Mouse (Mus musculus): ENCODE data around the gene Zfand5. TPM values are rescaled to one million over a fixed set of nuclear protein-coding genes. Genes with fewer than 3 reads are reported as not detected.

Zfand5 gene
- polyA plus RNA-seq, 1 experiment from 2014 or later = 109 TPM

DNA sequence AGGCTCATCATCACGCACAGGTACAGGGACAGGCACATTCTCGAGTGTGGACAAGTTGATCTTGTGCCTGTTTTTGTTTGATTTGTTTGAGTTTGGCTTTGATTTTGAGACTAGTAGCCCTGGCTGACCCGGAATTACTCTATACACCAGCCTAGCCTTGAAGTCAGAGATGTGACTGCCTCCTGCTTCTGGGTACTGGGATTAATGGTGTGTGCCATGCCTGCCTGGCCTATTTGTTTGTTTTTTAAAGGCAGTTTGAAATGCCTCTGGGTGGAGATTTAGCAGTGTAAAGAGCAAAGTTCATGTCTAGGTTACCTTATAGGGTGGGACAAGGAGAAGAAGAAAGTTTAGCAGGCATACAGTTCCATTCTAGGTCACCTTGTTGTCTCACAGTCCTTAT is 43.6 kb downstream of the Zfand5 start:
- whole genome bisulfite sequencing = 63% methylated on average over 3 of the region's 3 CpGs
- no peak for ATAC-seq
- no peak for DNase-seq (ENCODE audit: low spot score)
- H3K4me1 ChIP-seq (ENCODE audit: insufficient read depth, low read depth, low read length) = no peaks in the 10 kb centered on the region
- no peak overlapping the region for H3K9ac ChIP-seq (replicated peaks; ENCODE audit: low read depth)
- H3K4me3 ChIP-seq (ENCODE audit: low read depth, low read length) = no peak overlapping the region
- no peaks in the 10 kb centered on the region for H3K9me3 ChIP-seq (ENCODE audit: low read length)
- TF ChIP-seq CTCF (IDR thresholded peaks at IDR 0.05) (no peak), EP300 (IDR thresholded peaks at IDR 0.05) (no peak)
- no peaks in the 10 kb centered on the region for H3K27me3 ChIP-seq (replicated peaks; ENCODE audit: insufficient read depth, low read length)
- no peak overlapping the region for H3K4me2 ChIP-seq (replicated peaks; ENCODE audit: low read depth, low read length)
- no peak overlapping the region for H3K27ac ChIP-seq (ENCODE audit: low read length)
- H3K36me3 ChIP-seq (ENCODE audit: insufficient read depth, low read length) = no peaks in the 10 kb centered on the region

DNA sequence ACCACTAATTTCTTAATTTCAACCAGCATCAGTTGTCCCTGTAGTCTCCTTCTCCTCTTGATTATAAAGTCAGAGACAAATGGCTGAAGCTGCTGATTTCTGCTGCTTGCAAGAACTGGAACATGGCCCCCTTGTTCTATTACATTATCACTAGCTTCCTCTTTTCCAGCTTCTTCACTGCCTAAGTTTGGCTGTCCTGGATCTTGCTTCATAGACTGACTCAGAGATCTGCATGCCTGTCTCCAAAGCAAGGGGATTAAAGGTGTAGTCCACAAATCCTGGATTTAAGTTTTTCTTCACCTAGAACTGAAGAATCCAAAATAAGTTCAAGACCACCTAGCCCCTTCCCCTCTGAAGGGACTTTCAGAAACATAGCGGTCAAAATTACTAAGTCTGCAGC is 47.5 kb downstream of the Zfand5 start:
- no peak for ATAC-seq
- Histone ChIP-seq H3K4me2 (replicated peaks; ENCODE audit: low read depth, low read length) (no peak overlapping the region), H3K36me3 (ENCODE audit: insufficient read depth, low read length) (no peaks in the 10 kb centered on the region), H3K4me3 (ENCODE audit: low read depth, low read length) (no peak overlapping the region), H3K9ac (replicated peaks; ENCODE audit: low read depth) (no peak overlapping the region), H3K27ac (ENCODE audit: low read length) (no peak overlapping the region), H3K4me1 (ENCODE audit: insufficient read depth, low read depth, low read length) (no peaks in the 10 kb centered on the region), H3K9me3 (ENCODE audit: low read length) (no peaks in the 10 kb centered on the region), H3K27me3 (replicated peaks; ENCODE audit: insufficient read depth, low read length) (no peaks in the 10 kb centered on the region)
- no peak for DNase-seq (ENCODE audit: low spot score)
- TF ChIP-seq CTCF (IDR thresholded peaks at IDR 0.05) (no peak), EP300 (IDR thresholded peaks at IDR 0.05) (no peak)
- 91% methylated on average over 1 of the region's 1 CpGs for WGBS

DNA sequence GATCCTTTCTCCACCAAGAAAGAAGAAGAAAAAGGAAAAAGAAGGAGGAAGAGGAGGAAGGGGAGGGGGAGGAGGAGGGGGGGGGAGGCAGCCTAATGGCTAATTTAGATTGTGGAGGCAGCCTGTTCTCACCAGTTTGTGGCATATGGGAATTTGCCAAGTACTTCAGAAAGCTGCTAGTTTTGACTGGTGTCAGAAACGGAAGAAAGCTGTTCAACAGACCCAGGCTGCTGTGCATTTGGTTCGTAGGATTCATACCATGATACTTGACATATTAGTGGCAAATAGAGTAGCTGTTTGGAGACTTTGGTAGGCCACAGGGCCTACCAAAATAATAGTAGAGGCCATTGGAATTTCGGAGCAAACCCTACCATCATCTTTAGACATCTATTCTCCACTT is 53.3 kb downstream of the Zfand5 start:
- H3K9ac ChIP-seq (replicated peaks; ENCODE audit: low read depth) = no peak overlapping the region
- WGBS = 59% methylated on average over 3 of the region's 3 CpGs
- no peak for ATAC-seq

DNA sequence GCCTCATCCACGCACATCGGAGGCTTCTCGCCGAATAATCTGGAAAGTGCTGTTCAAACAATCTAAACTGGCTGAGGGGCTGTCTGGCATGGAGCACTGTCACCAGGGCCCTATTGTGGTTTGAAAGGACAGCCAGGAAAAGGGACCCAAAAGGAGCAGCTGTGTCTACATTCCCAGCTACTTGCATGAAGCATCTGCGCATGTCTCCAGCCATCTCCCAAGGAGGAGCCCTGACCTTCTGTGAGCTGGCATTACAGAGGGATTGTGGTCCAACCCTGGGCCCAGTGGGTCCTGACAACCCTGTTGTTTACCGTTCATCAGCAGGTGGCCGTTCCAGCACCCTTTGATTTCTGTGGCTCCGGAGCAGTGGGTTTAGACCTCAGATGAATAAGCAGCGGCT is 56.9 kb downstream of the Zfand5 start:
- 65% methylated on average over 9 of the region's 9 CpGs for WGBS
- TF ChIP-seq CTCF (IDR thresholded peaks at IDR 0.05) (no peak), EP300 (IDR thresholded peaks at IDR 0.05) (no peak)
- no peak overlapping the region for H3K4me2 ChIP-seq (replicated peaks; ENCODE audit: low read depth, low read length)
- no peak overlapping the region for H3K27ac ChIP-seq (ENCODE audit: low read length)
- H3K36me3 ChIP-seq (ENCODE audit: insufficient read depth, low read length) = no peaks in the 10 kb centered on the region
- no peak for ATAC-seq
- H3K9ac ChIP-seq (replicated peaks; ENCODE audit: low read depth) = no peak overlapping the region
- no peak overlapping the region for H3K4me3 ChIP-seq (ENCODE audit: low read depth, low read length)
- DNase-seq (ENCODE audit: low spot score) = no peak
- no peaks in the 10 kb centered on the region for H3K9me3 ChIP-seq (ENCODE audit: low read length)
- H3K4me1 ChIP-seq (ENCODE audit: insufficient read depth, low read depth, low read length) = no peaks in the 10 kb centered on the region
- no peaks in the 10 kb centered on the region for H3K27me3 ChIP-seq (replicated peaks; ENCODE audit: insufficient read depth, low read length)

More for the DNA sequence above, 53.3 kb downstream of the Zfand5 start:
- no peaks in the 10 kb centered on the region for H3K36me3 ChIP-seq (ENCODE audit: insufficient read depth, low read length)
- H3K4me2 ChIP-seq (replicated peaks; ENCODE audit: low read depth, low read length) = no peak overlapping the region
- no peaks in the 10 kb centered on the region for H3K9me3 ChIP-seq (ENCODE audit: low read length)
- no peaks in the 10 kb centered on the region for H3K4me1 ChIP-seq (ENCODE audit: insufficient read depth, low read depth, low read length)
- H3K4me3 ChIP-seq (ENCODE audit: low read depth, low read length) = no peak overlapping the region
- no peaks in the 10 kb centered on the region for H3K27me3 ChIP-seq (replicated peaks; ENCODE audit: insufficient read depth, low read length)
- H3K27ac ChIP-seq (ENCODE audit: low read length) = no peak overlapping the region
- DNase-seq (ENCODE audit: low spot score) = peak; percentile 40
- TF ChIP-seq EP300 (IDR thresholded peaks at IDR 0.05) (no peak), CTCF (IDR thresholded peaks at IDR 0.05) (no peak)

DNA sequence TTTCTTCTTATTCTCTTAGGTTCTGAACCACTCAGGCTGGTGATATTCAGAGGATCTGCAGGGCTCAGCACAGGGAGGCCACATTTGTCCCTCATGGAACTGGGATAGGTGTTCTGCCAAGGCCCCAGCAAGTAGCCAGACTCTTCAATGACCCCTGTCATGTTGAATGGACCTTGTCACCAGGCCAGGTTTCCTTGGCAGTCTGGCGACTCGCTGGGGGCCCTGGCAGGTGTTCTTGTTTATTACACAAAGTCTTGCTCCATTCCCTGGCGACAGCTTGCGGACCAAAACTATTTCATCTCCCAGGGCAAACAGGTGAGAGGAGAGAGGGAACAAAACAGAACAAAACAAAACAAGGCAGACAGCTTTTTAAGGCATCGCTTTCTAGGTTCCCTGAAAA is 57.7 kb downstream of the Zfand5 start:
- 0 out of 2 replicates have a peak, but pooled peaks have one; percentile 26 for ATAC-seq
- Histone ChIP-seq H3K36me3 (ENCODE audit: insufficient read depth, low read length) (no peaks in the 10 kb centered on the region), H3K4me1 (ENCODE audit: insufficient read depth, low read depth, low read length) (no peaks in the 10 kb centered on the region), H3K27ac (ENCODE audit: low read length) (no peak overlapping the region), H3K27me3 (replicated peaks; ENCODE audit: insufficient read depth, low read length) (no peaks in the 10 kb centered on the region), H3K4me2 (replicated peaks; ENCODE audit: low read depth, low read length) (no peak overlapping the region), H3K4me3 (ENCODE audit: low read depth, low read length) (no peak overlapping the region), H3K9ac (replicated peaks; ENCODE audit: low read depth) (no peak overlapping the region), H3K9me3 (ENCODE audit: low read length) (no peaks in the 10 kb centered on the region)
- DNase-seq (ENCODE audit: low spot score) = peak; percentile 26
- TF ChIP-seq CTCF (IDR thresholded peaks at IDR 0.05) (no peak), EP300 (IDR thresholded peaks at IDR 0.05) (no peak)
- 48% methylated on average over 5 of the region's 5 CpGs for WGBS

DNA sequence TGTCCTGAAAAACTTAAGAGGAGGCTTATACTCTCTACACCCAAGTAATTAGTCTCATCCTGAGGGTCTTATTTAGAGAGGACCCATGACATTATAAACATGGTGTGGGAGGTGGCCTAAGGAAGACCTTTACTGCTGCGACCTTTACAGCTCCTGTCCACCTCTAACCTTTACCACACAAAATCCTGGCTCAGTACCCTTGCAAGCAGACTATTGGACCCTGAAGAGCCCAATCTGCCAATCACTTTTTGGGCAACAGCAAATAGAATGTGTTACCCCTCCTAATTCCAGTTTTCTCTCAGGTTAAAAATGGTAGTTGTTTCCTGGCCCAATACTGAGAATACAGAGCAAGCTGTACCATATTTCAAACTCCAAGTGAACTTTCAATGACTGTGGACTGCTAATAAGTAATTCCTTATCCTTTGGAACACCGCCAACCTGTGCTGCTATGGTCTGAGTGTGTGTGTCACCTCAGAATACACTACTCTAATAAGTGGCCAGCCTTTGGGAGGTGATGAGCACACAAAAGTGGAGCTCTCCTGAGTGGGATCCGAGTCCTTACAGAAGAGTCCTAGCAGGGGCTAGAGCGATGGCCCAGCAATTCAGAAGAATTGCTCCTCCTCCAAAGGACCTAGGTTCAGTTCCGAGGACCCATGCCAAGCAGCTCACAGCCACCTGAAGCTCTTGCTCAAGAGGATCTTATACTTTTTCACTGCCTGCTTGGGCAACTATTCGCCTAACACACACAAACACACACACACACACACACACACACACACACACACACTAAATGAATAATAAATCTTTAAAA is 58.4 kb downstream of the Zfand5 start:
- H3K27ac ChIP-seq (ENCODE audit: low read length) = no peak overlapping the region
- no peaks in the 10 kb centered on the region for H3K4me1 ChIP-seq (ENCODE audit: insufficient read depth, low read depth, low read length)
- no peak for DNase-seq (ENCODE audit: low spot score)
- H3K4me3 ChIP-seq (ENCODE audit: low read depth, low read length) = no peak overlapping the region
- no peak for ATAC-seq
- H3K9me3 ChIP-seq (ENCODE audit: low read length) = no peaks in the 10 kb centered on the region
- no peaks in the 10 kb centered on the region for H3K36me3 ChIP-seq (ENCODE audit: insufficient read depth, low read length)
- H3K9ac ChIP-seq (replicated peaks; ENCODE audit: low read depth) = no peak overlapping the region
- WGBS = 74% methylated on average over 6 of the region's 6 CpGs
- H3K4me2 ChIP-seq (replicated peaks; ENCODE audit: low read depth, low read length) = no peak overlapping the region
- no peaks in the 10 kb centered on the region for H3K27me3 ChIP-seq (replicated peaks; ENCODE audit: insufficient read depth, low read length)
- TF ChIP-seq EP300 (IDR thresholded peaks at IDR 0.05) (no peak), CTCF (IDR thresholded peaks at IDR 0.05) (no peak)
